Mouse (Mus musculus) CH12.LX (cell line): ENCODE results near the gene Lyg1. TPM values are rescaled to one million over a fixed set of nuclear protein-coding genes. Genes with fewer than 3 reads are reported as not detected.
"Not testable (repeated sequence)": the region's sequence is repeated elsewhere in the genome, so short reads cannot be mapped to it uniquely, and the experiment has no call there.

Source experiments
- DNase-seq: peaks from one replicate; pipeline ENCODE4 v3.0.0-alpha.2; 2013; ENCODE audit errors: extremely low read depth
- H3K27ac ChIP-seq: 2 replicates; pipeline ENCODE4 v1.5.1; 2012; ENCODE audit warnings: low read depth, mild to moderate bottlenecking, control low read depth, moderate library complexity; ENCODE audit not compliant: insufficient read depth
- H3K27me3 ChIP-seq: replicated peaks from 2 replicates; pipeline ENCODE3; 2012; ENCODE audit warnings: inconsistent platforms
- H3K36me3 ChIP-seq, 2 experiments: replicated peaks in 1 of 2; 2 replicates each; pipeline versions ENCODE3 to v1.6.1; 2012; ENCODE audit warnings: inconsistent platforms in 1 of 2, low read length in 1 of 2, mild to moderate bottlenecking in 1 of 2, mixed read lengths in 1 of 2, moderate library complexity in 1 of 2; ENCODE audit not compliant: control insufficient read depth in 1 of 2, insufficient read depth in 1 of 2
- H3K4me1 ChIP-seq, 2 experiments: 2 replicates each; pipeline ENCODE4 v1.6.1; 2012; ENCODE audit warnings: inconsistent platforms in 1 of 2, moderate library complexity in 1 of 2; ENCODE audit not compliant: insufficient read depth in 2 of 2, control insufficient read depth in 1 of 2
- H3K4me2 ChIP-seq: 2 replicates; pipeline ENCODE4 v1.6.1; 2012; ENCODE audit warnings: low read depth, mild to moderate bottlenecking, control low read depth; ENCODE audit not compliant: poor library complexity, insufficient read depth, severe bottlenecking
- H3K4me3 ChIP-seq, 3 experiments: fragments of 150-350 bp in 1 of 3; sonication (generic) in 1 of 3; replicated peaks in 1 of 3; 2 replicates each; pipeline versions ENCODE3 to v1.5.1; 2011 to 2012; ENCODE audit warnings: low read depth in 2 of 3, low read length in 2 of 3, mild to moderate bottlenecking in 2 of 3, moderate library complexity in 2 of 3, control low read depth in 1 of 3, improper control_type of control experiment in 1 of 3, inconsistent platforms in 1 of 3, mixed read lengths in 1 of 3; ENCODE audit not compliant: poor library complexity in 1 of 3
- H3K79me2 ChIP-seq: replicated peaks from 2 replicates; pipeline ENCODE4 v1.6.1; 2012; ENCODE audit warnings: mild to moderate bottlenecking, moderate library complexity; ENCODE audit not compliant: control insufficient read depth, poor library complexity, insufficient read depth, severe bottlenecking; ENCODE audit errors: extremely low read depth
- H3K9ac ChIP-seq: 2 replicates; pipeline ENCODE4 v1.6.1; 2012; ENCODE audit warnings: low read depth, mild to moderate bottlenecking, control low read depth, moderate library complexity; ENCODE audit not compliant: insufficient read depth
- H3K9me3 ChIP-seq: replicated peaks from 2 replicates; pipeline ENCODE3; 2012; ENCODE audit warnings: low read length, inconsistent platforms, mixed read lengths
- BHLHE40 ChIP-seq: IDR thresholded peaks from 2 replicates; pipeline ENCODE4 v1.6.1; 2011; ENCODE audit warnings: mild to moderate bottlenecking, low read depth, low read length, improper control_type of control experiment
- CHD2 ChIP-seq: IDR thresholded peaks from 2 replicates; pipeline ENCODE4 v1.6.1; 2011; ENCODE audit warnings: low read length, improper control_type of control experiment
- CTCF ChIP-seq, 2 experiments: IDR thresholded peaks in 1 of 2; conservative IDR thresholded peaks in 1 of 2; 2 replicates each; pipeline ENCODE4 v1.5.1; 2011 to 2012; ENCODE audit warnings: low read depth in 2 of 2, low read length in 2 of 2, improper control_type of control experiment in 1 of 2, inconsistent platforms in 1 of 2, mild to moderate bottlenecking in 1 of 2, moderate library complexity in 1 of 2
- ELF1 ChIP-seq: IDR thresholded peaks from 2 replicates; pipeline ENCODE4 v1.6.1; 2014; ENCODE audit warnings: low read depth, mild to moderate bottlenecking, inconsistent platforms, low read length, improper control_type of control experiment
- KAT2A ChIP-seq: IDR thresholded peaks from 2 replicates; pipeline ENCODE4 v1.6.1; 2012; ENCODE audit warnings: low read length, improper control_type of control experiment, inconsistent platforms; ENCODE audit not compliant: insufficient replicate concordance
- MAX ChIP-seq: IDR thresholded peaks from 2 replicates; pipeline ENCODE4 v1.6.1; 2011; ENCODE audit warnings: low read length, improper control_type of control experiment
- NELFE ChIP-seq: IDR thresholded peaks from 2 replicates; pipeline ENCODE4 v1.6.1; 2011; ENCODE audit warnings: low read depth, low read length, improper control_type of control experiment
- POLR2AphosphoS2 ChIP-seq: IDR thresholded peaks from 2 replicates; pipeline ENCODE4 v1.6.1; 2011; ENCODE audit warnings: low read depth, low read length, improper control_type of control experiment
- RAD21 ChIP-seq: IDR thresholded peaks from 2 replicates; pipeline ENCODE4 v1.6.1; 2011; ENCODE audit warnings: low read depth, mild to moderate bottlenecking, low read length, improper control_type of control experiment, moderate library complexity
- RCOR1 ChIP-seq: conservative IDR thresholded peaks from 2 replicates; pipeline ENCODE4 v1.6.1; 2012; ENCODE audit warnings: low read depth, mild to moderate bottlenecking, inconsistent platforms, low read length, improper control_type of control experiment
- SMC3 ChIP-seq: IDR thresholded peaks from 2 replicates; pipeline ENCODE4 v1.6.1; 2011; ENCODE audit warnings: low read depth, low read length, improper control_type of control experiment
- UBTF ChIP-seq: IDR thresholded peaks from 2 replicates; pipeline ENCODE4 v1.6.1; 2012; ENCODE audit warnings: low read depth, mild to moderate bottlenecking, inconsistent platforms, low read length, improper control_type of control experiment, moderate library complexity
- ZC3H11A ChIP-seq: IDR thresholded peaks from 2 replicates; pipeline ENCODE4 v1.6.1; 2012; ENCODE audit warnings: low read depth, mild to moderate bottlenecking, inconsistent platforms, low read length, improper control_type of control experiment
- ZKSCAN1 ChIP-seq: IDR thresholded peaks from 2 replicates; pipeline ENCODE4 v1.6.1; 2012; ENCODE audit warnings: low read depth, inconsistent platforms, low read length, improper control_type of control experiment, borderline replicate concordance
- dilution Hi-C: fragments of 300-500 bp; cut with MboI; formaldehyde crosslinking; loops from 2 replicates; pipeline ENCODE4 v1.14.3; 2020; ENCODE audit warnings: low sequenced_read_pairs; ENCODE audit not compliant: extremely low pct_unique_long_range_greater_than_20kb, extremely low pct_ligation_motif_present
- in situ Hi-C: fragments of 300-500 bp; cut with MboI; formaldehyde crosslinking; loops from 3 replicates; pipeline ENCODE4 v1.14.3; 2019; ENCODE audit warnings: low sequenced_read_pairs, low pct_ligation_motif_present, low pct_unique_long_range_greater_than_20kb, mixed read lengths
- polyA plus RNA-seq: library from polyadenylated mRNA; unstranded; fragments of >175 nt; gene quantifications from 2 replicates; pipeline ENCODE4 v1.2.1, GENCODE M21; 2012; ENCODE audit warnings: low read depth; ENCODE audit not compliant: insufficient read length
- total RNA-seq, 2 experiments: library from RNA; depleted of rRNA; stranded (reverse); fragments of 300-350 nt in 1 of 2; fragments of >200 nt in 1 of 2; gene quantifications; 2 replicates each; pipeline ENCODE4 v1.2.3; 2012 to 2014

The Lyg1 gene
- total and polyA plus RNA-seq, 3 experiments, result not detected

DNA sequence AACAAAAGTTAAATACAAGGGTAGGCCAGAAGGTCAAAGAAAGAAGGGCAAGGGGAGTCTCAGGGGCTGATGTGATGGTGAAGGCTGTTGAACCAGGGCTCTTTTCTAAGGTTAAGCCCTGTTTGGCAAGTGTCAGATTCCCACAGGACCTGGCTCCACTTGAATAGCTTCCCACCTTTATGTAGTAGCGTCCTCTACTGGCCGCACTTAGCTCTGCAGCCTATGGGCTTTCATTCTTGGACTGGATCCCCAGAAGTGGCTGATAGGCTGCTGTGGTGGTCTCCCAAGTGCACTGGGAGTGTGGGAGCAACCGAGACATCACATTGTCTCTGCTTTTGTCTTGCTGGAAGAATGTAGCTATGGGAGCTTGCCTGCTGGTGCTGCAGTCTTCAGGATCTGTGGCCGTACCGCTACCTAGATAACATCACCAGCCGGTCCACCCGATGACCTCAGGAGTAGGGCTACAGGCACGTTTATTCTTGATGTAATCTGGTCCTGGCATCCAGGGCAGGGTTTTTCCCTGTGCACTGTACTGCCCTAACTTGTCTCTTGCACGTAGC, 28.3 kb upstream of the Lyg1 start:
- no peak overlapping the region for H3K4me3 ChIP-seq
- H3K9me3 ChIP-seq, result no peaks in the 10 kb centered on the region
- peaks cover 36 to 61% of the 10 kb centered on the region in 2 experiments for H3K36me3 ChIP-seq
- dilution Hi-C loops (no loop called here), in situ Hi-C loops (no loop called here)
- no peak overlapping the region for H3K27ac ChIP-seq
- no peaks in the 10 kb centered on the region for H3K27me3 ChIP-seq
- no peak overlapping the region for H3K4me2 ChIP-seq
- H3K79me2 ChIP-seq, result no peaks in the 10 kb centered on the region
- peak; percentile 29 for DNase-seq
- no peaks in the 10 kb centered on the region for H3K4me1 ChIP-seq
- TF ChIP-seq KAT2A (no peak), POLR2AphosphoS2 (no peak), CTCF (conservative IDR thresholded peaks at IDR 0.05 in 1 of 2, IDR thresholded peaks at IDR 0.05 in 1 of 2; ENCODE audit: low read depth in 2 of 2, low read length in 2 of 2) (peak; percentile 60 to 81), ZC3H11A (no peak), BHLHE40 (no peak), RAD21 (peak; percentile 44), SMC3 (peak; percentile 18; the same call in 1 of the 2 replicates), RCOR1 (no peak), ELF1 (no peak)
- H3K9ac ChIP-seq, result no peak overlapping the region

DNA sequence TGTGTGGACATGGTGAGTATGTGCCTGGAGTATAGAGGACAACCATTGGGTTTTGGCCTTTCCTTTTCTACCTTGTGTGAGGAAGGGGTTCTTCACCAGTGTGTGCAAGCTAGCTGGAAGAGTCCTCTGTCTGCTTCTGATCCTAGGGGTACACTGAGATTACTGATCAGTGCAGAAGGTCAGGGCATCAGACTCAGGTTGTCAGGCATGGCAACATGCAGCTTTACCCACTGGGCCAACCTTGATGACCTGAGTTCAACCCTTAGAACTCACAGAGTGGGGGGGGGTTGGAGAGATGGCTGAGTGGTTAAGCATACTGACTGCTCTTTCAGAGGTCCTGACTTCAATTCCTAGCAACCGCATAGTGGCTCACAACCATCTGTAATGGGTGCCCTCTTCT, 26.8 kb upstream of the Lyg1 start:
- Histone ChIP-seq H3K9me3 (no peaks in the 10 kb centered on the region), H3K36me3 (peaks cover 23 to 50% of the 10 kb centered on the region in 2 experiments), H3K4me1 (no peaks in the 10 kb centered on the region), H3K27me3 (no peaks in the 10 kb centered on the region), H3K9ac (no peak overlapping the region), H3K79me2 (no peaks in the 10 kb centered on the region), H3K27ac (no peak overlapping the region), H3K4me2 (no peak overlapping the region), H3K4me3 (no peak overlapping the region)
- no peak for TF ChIP-seq CTCF (conservative IDR thresholded peaks at IDR 0.05 in 1 of 2, IDR thresholded peaks at IDR 0.05 in 1 of 2; ENCODE audit: low read depth in 2 of 2, low read length in 2 of 2)
- in situ Hi-C loops (no loop called here), dilution Hi-C loops (no loop called here)
- DNase-seq, result no peak

- H3K4me1 ChIP-seq, result no peaks in the 10 kb centered on the region
- no peaks in the 10 kb centered on the region for H3K79me2 ChIP-seq
- dilution Hi-C loops, result no loop called here
- no peaks in the 10 kb centered on the region for H3K36me3 ChIP-seq
- TF ChIP-seq NELFE (no peak), ZKSCAN1 (no peak), CTCF (conservative IDR thresholded peaks at IDR 0.05 in 1 of 2, IDR thresholded peaks at IDR 0.05 in 1 of 2; ENCODE audit: low read depth in 2 of 2, low read length in 2 of 2) (no peak), POLR2AphosphoS2 (no peak), MAX (no peak), UBTF (no peak), CHD2 (no peak)
- no peaks in the 10 kb centered on the region for H3K27me3 ChIP-seq
- H3K27ac ChIP-seq, result no peak overlapping the region
- in situ Hi-C loops, result no loop called here
- H3K9me3 ChIP-seq, result no peaks in the 10 kb centered on the region
- no peak overlapping the region for H3K9ac ChIP-seq
- no peak overlapping the region for H3K4me3 ChIP-seq
- DNase-seq, result no peak
- H3K4me2 ChIP-seq, result no peak overlapping the region
Observed at GRCm38 (mm10) chr1:37977303-37977702, 19.7 kb upstream of the Lyg1 start.

DNA sequence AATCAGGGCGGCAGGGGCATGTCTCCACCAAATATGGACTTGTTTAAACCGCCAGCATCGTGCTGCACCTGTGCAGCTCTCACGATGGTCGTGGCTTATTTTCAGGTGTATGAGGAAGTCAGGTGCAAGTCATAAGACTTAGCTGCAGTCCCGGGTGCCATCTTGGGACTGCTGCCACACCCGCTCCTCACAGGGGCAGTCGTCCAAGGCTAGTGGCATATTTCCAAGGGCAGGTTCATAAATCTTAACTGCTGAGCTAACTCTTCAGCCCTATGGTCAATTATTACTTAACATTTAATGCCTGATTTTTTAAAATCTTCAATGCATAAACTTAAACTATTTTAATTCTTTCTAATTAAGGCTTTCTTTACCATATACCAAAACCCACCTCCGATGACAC, 19.1 kb upstream of the Lyg1 start:
- H3K9ac ChIP-seq, dilution Hi-C loops, H3K9me3 ChIP-seq, H3K4me1 ChIP-seq, H3K4me3 ChIP-seq, in situ Hi-C loops, H3K79me2 ChIP-seq, H3K4me2 ChIP-seq, H3K27me3 ChIP-seq, H3K27ac ChIP-seq, H3K36me3 ChIP-seq, DNase-seq: not testable (repeated sequence)
